Mouse (Mus musculus) MEL (cell line): Measurements from ENCODE around the gene Gzme. TPM values are rescaled to one million over a fixed set of nuclear protein-coding genes. Genes with fewer than 3 reads are reported as not detected.

Experiments used
- DNase-seq: peaks from one replicate; pipeline ENCODE4 v3.0.0; 2011; ENCODE audit warnings: low read depth, low spot score
- H3K27ac ChIP-seq: 2 replicates; pipeline ENCODE4 v1.5.1; 2012; ENCODE audit warnings: low read depth, mild to moderate bottlenecking, control low read depth, low read length, moderate library complexity; ENCODE audit not compliant: control insufficient read depth
- H3K27me3 ChIP-seq, 2 experiments: fragments of 150-350 bp in 1 of 2; sonication (generic) in 1 of 2; 2 replicates each; pipeline ENCODE4 v1.6.1; 2012; ENCODE audit warnings: low read length in 2 of 2, mild to moderate bottlenecking in 2 of 2, improper control_type of control experiment in 1 of 2, moderate library complexity in 1 of 2; ENCODE audit not compliant: insufficient read depth in 2 of 2, control insufficient read depth in 1 of 2
- H3K36me3 ChIP-seq, 2 experiments: 2 replicates each; pipeline ENCODE4 v1.6.1; 2012 to 2014; ENCODE audit warnings: low read length in 2 of 2, improper control_type of control experiment in 1 of 2, inconsistent platforms in 1 of 2, mild to moderate bottlenecking in 1 of 2; ENCODE audit not compliant: insufficient read depth in 2 of 2, control insufficient read depth in 1 of 2
- H3K4me1 ChIP-seq, 2 experiments: fragments of 150-350 bp in 1 of 2; sonication (generic) in 1 of 2; 2 replicates each; pipeline ENCODE4 v1.6.1; 2012; ENCODE audit warnings: low read length in 2 of 2, improper control_type of control experiment in 1 of 2, mild to moderate bottlenecking in 1 of 2; ENCODE audit not compliant: insufficient read depth in 2 of 2, control insufficient read depth in 1 of 2
- H3K4me3 ChIP-seq, 2 experiments: fragments of 150-350 bp in 1 of 2; sonication (generic) in 1 of 2; 2 replicates each; pipeline ENCODE4 v1.5.1; 2012; ENCODE audit warnings: low read depth in 2 of 2, low read length in 2 of 2, mild to moderate bottlenecking in 2 of 2, moderate library complexity in 2 of 2, control low read depth in 1 of 2, improper control_type of control experiment in 1 of 2; ENCODE audit not compliant: control insufficient read depth in 1 of 2, insufficient read depth in 1 of 2
- H3K79me2 ChIP-seq: 2 replicates; pipeline ENCODE4 v1.6.1; 2012; ENCODE audit warnings: mild to moderate bottlenecking, low read length, moderate library complexity; ENCODE audit not compliant: control insufficient read depth, poor library complexity, insufficient read depth
- H3K9ac ChIP-seq: 2 replicates; pipeline ENCODE4 v1.6.1; 2012; ENCODE audit warnings: low read depth, mild to moderate bottlenecking, control low read depth, low read length, moderate library complexity; ENCODE audit not compliant: control insufficient read depth, poor library complexity, severe bottlenecking
- H3K9me3 ChIP-seq: fragments of 150-350 bp; sonication (generic); replicated peaks from 2 replicates; pipeline ENCODE4 v1.6.1; 2012; ENCODE audit warnings: mild to moderate bottlenecking, low read length, improper control_type of control experiment, moderate library complexity; ENCODE audit not compliant: insufficient read depth
- CHD1 ChIP-seq: IDR thresholded peaks from 2 replicates; pipeline ENCODE4 v1.6.1; 2012; ENCODE audit warnings: low read depth, mild to moderate bottlenecking, inconsistent platforms, low read length, improper control_type of control experiment
- CHD2 ChIP-seq: IDR thresholded peaks from 2 replicates; pipeline ENCODE4 v1.6.1; 2011; ENCODE audit warnings: low read length, improper control_type of control experiment
- CTCF ChIP-seq, 3 experiments: IDR thresholded peaks in 2 of 3; conservative IDR thresholded peaks in 1 of 3; 2 replicates each; pipeline ENCODE4 v1.5.1; 2011 to 2012; ENCODE audit warnings: low read length in 3 of 3, low read depth in 2 of 3, mild to moderate bottlenecking in 2 of 3, improper control_type of control experiment in 1 of 3, inconsistent platforms in 1 of 3, mixed read lengths in 1 of 3, moderate library complexity in 1 of 3; ENCODE audit not compliant: control insufficient read depth in 1 of 3, insufficient read depth in 1 of 3, poor library complexity in 1 of 3, severe bottlenecking in 1 of 3
- E2F4 ChIP-seq: IDR thresholded peaks from 2 replicates; pipeline ENCODE4 v1.6.1; 2011; ENCODE audit warnings: low read depth, low read length, improper control_type of control experiment, borderline replicate concordance
- GABPA ChIP-seq: IDR thresholded peaks from 2 replicates; pipeline ENCODE4 v1.6.1; 2012; ENCODE audit warnings: low read depth, mild to moderate bottlenecking, inconsistent platforms, low read length, improper control_type of control experiment, moderate library complexity
- GATA1 ChIP-seq: IDR thresholded peaks from 2 replicates; pipeline ENCODE4 v1.6.1; 2011; ENCODE audit warnings: low read depth, low read length, improper control_type of control experiment
- JUND ChIP-seq: IDR thresholded peaks from 2 replicates; pipeline ENCODE4 v1.6.1; 2011; ENCODE audit warnings: low read depth, mild to moderate bottlenecking, improper control_type of control experiment, low read length
- MAFK ChIP-seq: IDR thresholded peaks from 2 replicates; pipeline ENCODE4 v1.6.1; 2011; ENCODE audit warnings: low read depth, mild to moderate bottlenecking, low read length, improper control_type of control experiment, borderline replicate concordance
- MAZ ChIP-seq: IDR thresholded peaks from 2 replicates; pipeline ENCODE4 v1.6.1; 2012; ENCODE audit warnings: low read depth, mild to moderate bottlenecking, inconsistent platforms, low read length, improper control_type of control experiment
- MXI1 ChIP-seq: IDR thresholded peaks from 2 replicates; pipeline ENCODE4 v1.6.1; 2011; ENCODE audit warnings: mild to moderate bottlenecking, low read depth, low read length, improper control_type of control experiment
- MYB ChIP-seq: IDR thresholded peaks from 2 replicates; pipeline ENCODE4 v1.6.1; 2011; ENCODE audit warnings: mild to moderate bottlenecking, low read depth, low read length, improper control_type of control experiment
- NELFE ChIP-seq: IDR thresholded peaks from 2 replicates; pipeline ENCODE4 v1.6.1; 2011; ENCODE audit warnings: low read depth, low read length, improper control_type of control experiment
- POLR2A ChIP-seq, 2 experiments: IDR thresholded peaks; 2 replicates each; pipeline ENCODE4 v1.6.1; 2011 to 2012; ENCODE audit warnings: low read length in 2 of 2, mild to moderate bottlenecking in 2 of 2, control low read depth in 1 of 2, improper control_type of control experiment in 1 of 2, low read depth in 1 of 2, moderate library complexity in 1 of 2; ENCODE audit not compliant: control insufficient read depth in 1 of 2, insufficient read depth in 1 of 2, poor library complexity in 1 of 2
- POLR2AphosphoS2 ChIP-seq: IDR thresholded peaks from 2 replicates; pipeline ENCODE4 v1.6.1; 2011; ENCODE audit warnings: low read length, improper control_type of control experiment
- POLR2AphosphoS5 ChIP-seq: IDR thresholded peaks from 2 replicates; pipeline ENCODE4 v1.6.1; 2012; ENCODE audit warnings: low read depth, borderline replicate concordance, mild to moderate bottlenecking, inconsistent platforms, low read length, moderate library complexity, mixed read lengths
- SIN3A ChIP-seq: IDR thresholded peaks from 2 replicates; pipeline ENCODE4 v1.6.1; 2012; ENCODE audit warnings: low read length, improper control_type of control experiment, inconsistent platforms
- SMC3 ChIP-seq: IDR thresholded peaks from 2 replicates; pipeline ENCODE4 v1.6.1; 2011; ENCODE audit warnings: low read depth, low read length, improper control_type of control experiment
- TBP ChIP-seq: IDR thresholded peaks from 2 replicates; pipeline ENCODE4 v1.8.0; 2011; ENCODE audit warnings: low read depth, low read length, improper control_type of control experiment
- TCF12 ChIP-seq: IDR thresholded peaks from 2 replicates; pipeline ENCODE4 v1.6.1; 2014; ENCODE audit warnings: low read depth, mild to moderate bottlenecking, inconsistent platforms, low read length, improper control_type of control experiment, moderate library complexity
- USF1 ChIP-seq: IDR thresholded peaks from 2 replicates; pipeline ENCODE4 v1.6.1; 2014; ENCODE audit warnings: low read depth, mild to moderate bottlenecking, inconsistent platforms, low read length, improper control_type of control experiment, moderate library complexity
- ZKSCAN1 ChIP-seq: IDR thresholded peaks from 2 replicates; pipeline ENCODE4 v1.6.1; 2012; ENCODE audit warnings: low read depth, mild to moderate bottlenecking, inconsistent platforms, low read length, improper control_type of control experiment, moderate library complexity
- ZNF384 ChIP-seq: IDR thresholded peaks from 2 replicates; pipeline ENCODE4 v1.6.1; 2012; ENCODE audit warnings: low read depth, mild to moderate bottlenecking, inconsistent platforms, low read length, improper control_type of control experiment
- polyA plus RNA-seq, 2 experiments: library from polyadenylated mRNA; stranded (reverse) in 1 of 2; unstranded in 1 of 2; fragments of >175 nt in 1 of 2; fragments of >200 nt in 1 of 2; gene quantifications; 2 replicates each; pipeline versions ENCODE4 v1.2.1 to v1.2.4; 2012; ENCODE audit warnings: low replicate concordance in 2 of 2, low read depth in 1 of 2; ENCODE audit not compliant: insufficient read length in 2 of 2, insufficient read depth in 1 of 2, missing spikeins in 1 of 2
- total RNA-seq: library from RNA; depleted of rRNA; stranded (reverse); fragments of 300-350 nt; gene quantifications from 2 replicates; pipeline ENCODE4 v1.2.3, GENCODE M21; 2012

Gzme gene
- total and polyA plus RNA-seq, 3 experiments = not detected

DNA sequence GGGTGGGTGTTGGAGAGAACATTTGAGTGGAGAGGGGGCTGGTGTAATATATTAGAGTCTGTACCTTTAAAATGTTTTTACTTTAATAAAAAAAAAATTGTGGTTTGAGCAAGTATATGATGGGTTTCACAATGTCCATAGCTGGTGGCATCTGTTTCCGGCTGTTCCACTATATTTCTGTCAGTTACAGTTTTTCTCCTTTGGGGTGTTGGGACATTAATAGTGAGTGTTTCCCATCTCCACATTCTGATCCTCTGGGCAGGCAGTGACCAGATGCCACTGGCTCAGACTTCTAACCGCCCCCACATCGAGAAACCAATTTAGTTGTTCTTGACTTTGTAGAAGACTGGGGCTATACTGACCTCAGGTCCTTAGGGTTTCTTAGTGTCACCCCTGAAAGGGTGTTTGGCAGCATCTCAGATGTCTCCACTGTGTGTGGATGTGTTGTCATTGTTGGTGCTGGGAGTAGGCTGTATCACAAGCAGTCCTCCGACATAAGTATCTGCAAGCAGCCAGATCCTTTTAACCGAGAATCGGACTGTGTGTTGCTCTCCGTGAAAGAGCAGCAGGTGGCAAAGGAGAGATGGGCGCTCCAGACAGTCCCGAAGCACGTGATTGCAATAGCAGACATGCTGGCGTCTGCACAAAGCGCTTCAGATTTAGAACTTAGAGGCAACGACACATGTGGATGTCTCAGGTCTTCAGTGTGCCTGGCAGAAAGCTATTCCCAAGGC lies 14.8 kb downstream of the Gzme start:
- Histone ChIP-seq H3K27ac (no peak overlapping the region), H3K4me3 (no peak overlapping the region), H3K9me3 (no peaks in the 10 kb centered on the region), H3K36me3 (no peaks in the 10 kb centered on the region), H3K9ac (no peak overlapping the region)
- DNase-seq = no peak
- TF ChIP-seq USF1 (no peak), CTCF (IDR thresholded peaks at IDR 0.05 in 2 of 3, conservative IDR thresholded peaks at IDR 0.05 in 1 of 3; ENCODE audit: control insufficient read depth in 1 of 3, insufficient read depth in 1 of 3, low read depth in 2 of 3, low read length in 3 of 3, poor library complexity in 1 of 3, severe bottlenecking in 1 of 3) (no peak), CHD1 (no peak), MYB (no peak), TCF12 (no peak), CHD2 (no peak), MXI1 (no peak), ZKSCAN1 (no peak), JUND (no peak), POLR2AphosphoS5 (no peak), SIN3A (no peak), SMC3 (no peak), POLR2AphosphoS2 (no peak), GATA1 (no peak), ZNF384 (no peak)
- TF ChIP-seq, all 39 proteins: peak for 0
- H3K27me3 ChIP-seq = peaks cover 1 to 5% of the 10 kb centered on the region in 2 experiments; a peak in 1 of 4 replicates
- no peaks in the 10 kb centered on the region for H3K79me2 ChIP-seq
- no peaks in the 10 kb centered on the region for H3K4me1 ChIP-seq

DNA sequence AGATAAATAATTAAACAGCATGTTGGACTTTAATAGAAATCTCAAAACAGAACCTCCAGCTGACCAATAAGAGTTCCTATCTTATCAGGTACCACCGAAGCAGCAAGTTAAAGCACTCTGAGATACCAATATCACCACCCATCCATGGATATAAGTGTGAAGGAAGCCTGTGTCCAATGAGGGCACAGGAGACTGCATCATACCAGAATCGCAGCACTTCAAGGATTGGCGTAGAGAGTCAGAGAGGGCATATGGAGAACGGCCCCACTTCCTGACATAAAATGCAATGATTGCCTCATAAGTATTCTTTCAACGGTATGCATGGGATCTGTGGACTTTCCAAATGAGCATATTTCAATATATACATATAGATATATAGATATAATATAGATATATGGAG lies 15.4 kb downstream of the Gzme start:
- Histone ChIP-seq H3K4me3 (no peak overlapping the region), H3K9ac (no peak overlapping the region), H3K9me3 (no peaks in the 10 kb centered on the region), H3K79me2 (no peaks in the 10 kb centered on the region), H3K27me3 (peaks cover 1 to 5% of the 10 kb centered on the region in 2 experiments; a peak in 1 of 4 replicates), H3K27ac (no peak overlapping the region), H3K4me1 (no peaks in the 10 kb centered on the region), H3K36me3 (no peaks in the 10 kb centered on the region)
- no peak for DNase-seq
- TF ChIP-seq USF1 (no peak), MAZ (no peak), ZNF384 (no peak), MYB (no peak), NELFE (no peak), TBP (no peak), POLR2A (IDR thresholded peaks at IDR 0.05; ENCODE audit: control insufficient read depth in 1 of 2, insufficient read depth in 1 of 2, low read depth in 1 of 2, low read length in 2 of 2, poor library complexity in 1 of 2) (no peak), GABPA (no peak), MAFK (no peak), E2F4 (no peak), ZKSCAN1 (no peak)
